Mouse (Mus musculus): Measurements from ENCODE around the gene Pak1. TPM values are rescaled to one million over a fixed set of nuclear protein-coding genes. Genes with fewer than 3 reads are reported as not detected.

Pak1 gene
- total and polyA plus RNA-seq, 2 experiments from 2014 or later, result 131 to 162 TPM

- no peak overlapping the region for H3K9ac ChIP-seq (replicated peaks; ENCODE audit: low read length, poor library complexity, severe bottlenecking)
- TF ChIP-seq CTCF (IDR thresholded peaks at IDR 0.05), result no peak
- no peak overlapping the region for H3K4me2 ChIP-seq (ENCODE audit: low read depth, low read length, poor library complexity, severe bottlenecking)
- DNase-seq (ENCODE audit: low spot score) (no peak), ATAC-seq (ENCODE audit: low FRiP score) (no peak)
- H3K27me3 ChIP-seq (ENCODE audit: insufficient read depth, low read length), result no peaks in the 10 kb centered on the region
- WGBS, result 74% methylated on average over 5 of the region's 5 CpGs
- H3K9me3 ChIP-seq (ENCODE audit: low read length), result no peaks in the 10 kb centered on the region
- H3K36me3 ChIP-seq (ENCODE audit: insufficient read depth, low read length), result no peaks in the 10 kb centered on the region
- H3K27ac ChIP-seq (ENCODE audit: low read depth, low read length), result no peak overlapping the region
- no peak overlapping the region for H3K4me3 ChIP-seq (ENCODE audit: low read depth, low read length)
- no peaks in the 10 kb centered on the region for H3K4me1 ChIP-seq (ENCODE audit: insufficient read depth, low read length)
Measured at GRCm38 (mm10) chr7:97926978-97927377, 138.6 kb downstream of the Pak1 start.

- H3K27ac ChIP-seq (ENCODE audit: low read depth, low read length), result no peak overlapping the region
- no peak for TF ChIP-seq CTCF (IDR thresholded peaks at IDR 0.05)
- H3K9me3 ChIP-seq (ENCODE audit: low read length), result no peaks in the 10 kb centered on the region
- H3K4me1 ChIP-seq (ENCODE audit: insufficient read depth, low read length), result no peaks in the 10 kb centered on the region
- H3K4me2 ChIP-seq (ENCODE audit: low read depth, low read length, poor library complexity, severe bottlenecking), result no peak overlapping the region
- 83% methylated on average over 1 of the region's 1 CpGs for WGBS
- no peak for ATAC-seq (ENCODE audit: low FRiP score)
- no peak for DNase-seq (ENCODE audit: low spot score)
- H3K4me3 ChIP-seq (ENCODE audit: low read depth, low read length), result no peak overlapping the region
- H3K9ac ChIP-seq (replicated peaks; ENCODE audit: low read length, poor library complexity, severe bottlenecking), result no peak overlapping the region
- H3K36me3 ChIP-seq (ENCODE audit: insufficient read depth, low read length), result no peaks in the 10 kb centered on the region
- H3K27me3 ChIP-seq (ENCODE audit: insufficient read depth, low read length), result no peaks in the 10 kb centered on the region
Measured at GRCm38 (mm10) chr7:97944485-97944884, 156.1 kb downstream of the Pak1 start.

Other genes with a start within 250 kb of the Pak1 start
- gene Aamdc, start 209.0 kb upstream of the Pak1 start, total RNA-seq (2014; rRNA removed), result 19.4 and 26.1 TPM in 2 replicates
- gene Aamdc, start 209.0 kb upstream of the Pak1 start, polyA plus RNA-seq (2015; fragmentation: Nextera tagmentation; extraction: Ambion mirVana), result 53.2 and 57.5 TPM in 2 replicates
- gene Rsf1, start 208.7 kb upstream of the Pak1 start, total RNA-seq (2014; rRNA removed), result 19.8 and 25.9 TPM in 2 replicates
- 22.0 and 27.4 TPM in 2 replicates for gene Rsf1, start 208.7 kb upstream of the Pak1 start, polyA plus RNA-seq (2015; fragmentation: Nextera tagmentation; extraction: Ambion mirVana)
- gene Clns1a, start 91.9 kb upstream of the Pak1 start, total RNA-seq (2014; rRNA removed), result 90.2 and 101 TPM in 2 replicates
- gene Clns1a, start 91.9 kb upstream of the Pak1 start, polyA plus RNA-seq (2015; fragmentation: Nextera tagmentation; extraction: Ambion mirVana), result 157 and 162 TPM in 2 replicates
- gene Aqp11, start 50.3 kb upstream of the Pak1 start, total RNA-seq (2014; rRNA removed), result 13.5 and 13.7 TPM in 2 replicates
- 24.0 and 25.4 TPM in 2 replicates for gene Aqp11, start 50.3 kb upstream of the Pak1 start, polyA plus RNA-seq (2015; fragmentation: Nextera tagmentation; extraction: Ambion mirVana)
- gene Gdpd4, start 131.4 kb downstream of the Pak1 start, total RNA-seq (2014; rRNA removed), result 0.71 TPM in 1 of 2 replicates, not detected in the other
- not detected in 2 replicates for gene Gdpd4, start 131.4 kb downstream of the Pak1 start, polyA plus RNA-seq (2015; fragmentation: Nextera tagmentation; extraction: Ambion mirVana)